Mouse (Mus musculus) heart, adult 2 months (tissue): ENCODE results near the gene Hcfc2. TPM values are rescaled to one million over a fixed set of nuclear protein-coding genes. Genes with fewer than 3 reads are reported as not detected.

ENCODE experiments used
- DNase-seq, 2 experiments: peaks; one replicate each; pipeline ENCODE4 v3.0.0; 2021
- H3K27ac ChIP-seq: fragments of 200-600 bp; 2 replicates; pipeline ENCODE4 v1.8.1; 2022
- H3K27me3 ChIP-seq: fragments of 200-500 bp; 2 replicates; pipeline ENCODE4 v1.6.1; 2012; ENCODE audit warnings: mild to moderate bottlenecking, low read length, inconsistent platforms, mixed read lengths; ENCODE audit not compliant: control insufficient read depth, insufficient read depth
- H3K36me3 ChIP-seq: fragments of 200-500 bp; 2 replicates; pipeline ENCODE4 v1.6.1; 2012; ENCODE audit warnings: low read length, inconsistent platforms; ENCODE audit not compliant: control insufficient read depth, insufficient read depth
- H3K4me1 ChIP-seq: fragments of 200-500 bp; 2 replicates; pipeline ENCODE4 v1.6.1; 2011; ENCODE audit warnings: low read length; ENCODE audit not compliant: control insufficient read depth, insufficient read depth
- H3K4me3 ChIP-seq: fragments of 200-600 bp; 2 replicates; pipeline ENCODE4 v1.8.1; 2022
- H3K79me2 ChIP-seq: fragments of 200-500 bp; replicated peaks from 2 replicates; pipeline ENCODE4 v1.6.1; 2012; ENCODE audit warnings: mild to moderate bottlenecking, inconsistent platforms, low read length, moderate library complexity, mixed read lengths; ENCODE audit not compliant: control insufficient read depth, insufficient read depth
- H3K9ac ChIP-seq: fragments of 200-500 bp; 2 replicates; pipeline ENCODE4 v1.6.1; 2012; ENCODE audit warnings: low read depth, mild to moderate bottlenecking, control low read depth, inconsistent platforms, low read length, mixed read lengths
- CTCF ChIP-seq: fragments of 200-600 bp; IDR thresholded peaks from 2 replicates; pipeline ENCODE4 v1.8.1; 2022; ENCODE audit warnings: antibody characterized with exemption, mild to moderate bottlenecking, moderate library complexity
- EP300 ChIP-seq: fragments of 200-500 bp; IDR thresholded peaks from 2 replicates; pipeline ENCODE4 v1.6.1; 2011; ENCODE audit warnings: low read depth, low read length, control low read depth; ENCODE audit not compliant: insufficient read depth
- POLR2A ChIP-seq: fragments of 200-500 bp; IDR thresholded peaks from 2 replicates; pipeline ENCODE4 v1.6.1; 2011; ENCODE audit warnings: mild to moderate bottlenecking, low read depth, low read length, control low read depth; ENCODE audit not compliant: insufficient read depth
- WGBS: fragments of 180-500 bp; shearing (Covaris S2); methylation state at CpG from one replicate; pipeline ENCODE4 v1.1.7; 2018; 5-methylcytosine and 5-hydroxymethylcytosine counted together
- intact Hi-C: fragments of 180-260 bp; cut with DNase I; formaldehyde crosslinking; loops from one replicate; pipeline ENCODE4 v1.15.1; 2025
- polyA plus RNA-seq: library from polyadenylated mRNA; depleted of rRNA; stranded (reverse); fragments of >200 nt; gene quantifications from 2 replicates; pipeline ENCODE4 v1.2.3, GENCODE M21; 2012
- total RNA-seq, 2 experiments: library from RNA; stranded (reverse); gene quantifications; 2 replicates each; pipeline ENCODE4 v1.2.3; 2021

Gene Hcfc2
- total and polyA plus RNA-seq, 3 experiments = 11.2 to 29.8 (median 29.1) TPM

- 89% methylated on average over 6 of the region's 6 CpGs for WGBS
- H3K27me3 ChIP-seq = no peaks in the 10 kb centered on the region
- TF ChIP-seq CTCF = no peak
- TF ChIP-seq POLR2A = no peak
- TF ChIP-seq EP300 = no peak
- H3K4me3 ChIP-seq = no peak overlapping the region
- DNase-seq = no peak
- intact Hi-C loops = no loop called here
- H3K4me1 ChIP-seq = no peaks in the 10 kb centered on the region
- no peaks in the 10 kb centered on the region for H3K36me3 ChIP-seq
- H3K27ac ChIP-seq = no peak overlapping the region
- H3K79me2 ChIP-seq = no peaks in the 10 kb centered on the region
- no peak overlapping the region for H3K9ac ChIP-seq
Measured at GRCm38 (mm10) chr10:82744296-82744695, 48.3 kb downstream of the Hcfc2 start.

GRCm38 (mm10) chr10:82745301-82745700 is 49.3 kb downstream of the Hcfc2 start:
- H3K27ac ChIP-seq = no peak overlapping the region
- H3K79me2 ChIP-seq = no peaks in the 10 kb centered on the region
- intact Hi-C loops = no loop called here
- TF ChIP-seq EP300 (no peak), POLR2A (no peak), CTCF (no peak)
- DNase-seq = no peak
- H3K27me3 ChIP-seq = no peaks in the 10 kb centered on the region
- no peak overlapping the region for H3K4me3 ChIP-seq
- H3K36me3 ChIP-seq = no peaks in the 10 kb centered on the region
- H3K4me1 ChIP-seq = no peaks in the 10 kb centered on the region
- H3K9ac ChIP-seq = no peak overlapping the region
- 94% methylated on average over 5 of the region's 5 CpGs for WGBS

GRCm38 (mm10) chr10:82746988-82747850 is 51.3 kb downstream of the Hcfc2 start:
- TF ChIP-seq CTCF (no peak), POLR2A (no peak), EP300 (no peak)

GRCm38 (mm10) chr10:82750778-82751177 is 54.8 kb downstream of the Hcfc2 start:
- H3K27me3 ChIP-seq = no peaks in the 10 kb centered on the region
- DNase-seq = no peak
- intact Hi-C loops = no loop called here
- no peak overlapping the region for H3K9ac ChIP-seq
- no peak overlapping the region for H3K4me3 ChIP-seq
- no peaks in the 10 kb centered on the region; the same call in 1 of the 2 replicates for H3K36me3 ChIP-seq
- no peaks in the 10 kb centered on the region for H3K4me1 ChIP-seq
- TF ChIP-seq CTCF (no peak), EP300 (no peak), POLR2A (no peak)
- WGBS = 90% methylated on average over 6 of the region's 6 CpGs
- H3K27ac ChIP-seq = no peak overlapping the region
- H3K79me2 ChIP-seq = 0 out of 2 replicates have a peak, but pooled peaks cover 2% of the 10 kb centered on the region

More at GRCm38 (mm10) chr10:82746988-82747850, 51.3 kb downstream of the Hcfc2 start:
- no peak overlapping the region for H3K9ac ChIP-seq
- H3K36me3 ChIP-seq = no peaks in the 10 kb centered on the region
- H3K79me2 ChIP-seq = no peaks in the 10 kb centered on the region
- no peak for DNase-seq
- H3K4me1 ChIP-seq = no peaks in the 10 kb centered on the region
- no peak overlapping the region for H3K4me3 ChIP-seq
- 83% methylated on average over 15 of the region's 15 CpGs for WGBS
- no peak overlapping the region for H3K27ac ChIP-seq
- no peaks in the 10 kb centered on the region for H3K27me3 ChIP-seq
- intact Hi-C loops = no loop called here

GRCm38 (mm10) chr10:82752921-82753320 is 57.0 kb downstream of the Hcfc2 start:
- 82% methylated on average over 3 of the region's 3 CpGs for WGBS
- H3K27me3 ChIP-seq = no peaks in the 10 kb centered on the region
- H3K4me3 ChIP-seq = no peak overlapping the region
- no peak for TF ChIP-seq CTCF
- TF ChIP-seq EP300 = no peak
- no peak for TF ChIP-seq POLR2A
- H3K79me2 ChIP-seq = 0 out of 2 replicates have a peak, but pooled peaks cover 2% of the 10 kb centered on the region
- no peak for DNase-seq
- intact Hi-C loops = no loop called here
- no peak overlapping the region for H3K27ac ChIP-seq
- no peak overlapping the region for H3K9ac ChIP-seq
- no peaks in the 10 kb centered on the region for H3K4me1 ChIP-seq
- no peaks in the 10 kb centered on the region; the same call in 1 of the 2 replicates for H3K36me3 ChIP-seq

- no peak overlapping the region for H3K9ac ChIP-seq
- H3K4me1 ChIP-seq = peaks cover 2% of the 10 kb centered on the region
- no peaks in the 10 kb centered on the region for H3K27me3 ChIP-seq
- intact Hi-C loops = no loop called here
- H3K79me2 ChIP-seq = 0 out of 2 replicates have a peak, but pooled peaks cover 2% of the 10 kb centered on the region
- no peak overlapping the region for H3K4me3 ChIP-seq
- WGBS = 100% methylated on average over 1 of the region's 1 CpGs
- no peak for DNase-seq
- TF ChIP-seq CTCF (no peak), POLR2A (no peak), EP300 (no peak)
- H3K36me3 ChIP-seq = no peaks in the 10 kb centered on the region; the same call in 1 of the 2 replicates
- no peak overlapping the region for H3K27ac ChIP-seq
Measured at GRCm38 (mm10) chr10:82754642-82755041, 58.7 kb downstream of the Hcfc2 start.
